Mouse (Mus musculus) induced T-regulatory cell, adult 2 months (primary cell): ENCODE measurements around the gene Pcgf2.
"Not testable (repeated sequence)": the region's sequence is repeated elsewhere in the genome, so short reads cannot be mapped to it uniquely, and the experiment has no call there.

ENCODE experiments used
- DNase-seq: peaks from one replicate; pipeline ENCODE4 v3.0.0-alpha.2; 2012; ENCODE audit warnings: low read depth

Gene Pcgf2

DNA sequence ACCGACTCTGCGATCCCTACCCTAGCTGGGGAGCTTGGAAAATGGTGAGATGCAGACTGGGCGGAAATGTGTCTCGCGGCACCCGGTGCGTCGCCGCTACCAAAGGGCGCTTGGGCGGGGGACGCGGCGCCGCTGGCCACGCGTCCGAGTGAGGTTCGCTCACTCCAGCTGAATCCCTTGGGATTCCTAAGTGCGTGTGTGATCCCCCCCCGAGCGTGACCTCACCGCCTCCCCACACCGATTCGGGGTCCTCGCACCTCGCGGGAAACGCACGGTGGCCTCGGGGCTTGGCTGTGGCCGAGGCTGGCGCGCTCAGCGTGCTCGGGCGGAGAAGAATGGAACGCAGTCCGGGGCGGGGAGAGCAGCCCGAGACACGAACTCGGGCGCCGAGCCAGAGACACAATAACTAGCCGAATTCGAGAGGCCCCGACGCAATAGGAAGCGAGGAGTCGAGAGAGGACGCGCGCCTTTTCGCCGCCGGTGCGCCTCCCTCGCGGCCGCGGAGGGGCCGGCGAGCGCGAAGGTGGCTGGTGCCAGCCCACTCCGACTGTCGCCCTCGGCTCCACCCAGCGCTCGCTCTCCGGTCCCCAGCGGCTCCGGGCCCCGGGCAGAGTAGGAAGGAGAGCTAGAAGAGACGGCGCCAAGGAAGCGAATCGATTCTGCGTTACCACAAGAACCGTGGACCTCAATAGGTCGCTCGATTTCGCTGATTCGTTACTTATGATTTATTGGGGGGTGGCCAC lies at the start of gene Pcgf2:
Gene Pcgf2 (minus strand): TSS at position 495 of the 743 bp plus-strand sequence.
- peak; percentile 80 for DNase-seq

GRCm38 (mm10) chr11:97748496-97748895 lies 48.2 kb upstream of the Pcgf2 start:
- no peak for DNase-seq

DNA sequence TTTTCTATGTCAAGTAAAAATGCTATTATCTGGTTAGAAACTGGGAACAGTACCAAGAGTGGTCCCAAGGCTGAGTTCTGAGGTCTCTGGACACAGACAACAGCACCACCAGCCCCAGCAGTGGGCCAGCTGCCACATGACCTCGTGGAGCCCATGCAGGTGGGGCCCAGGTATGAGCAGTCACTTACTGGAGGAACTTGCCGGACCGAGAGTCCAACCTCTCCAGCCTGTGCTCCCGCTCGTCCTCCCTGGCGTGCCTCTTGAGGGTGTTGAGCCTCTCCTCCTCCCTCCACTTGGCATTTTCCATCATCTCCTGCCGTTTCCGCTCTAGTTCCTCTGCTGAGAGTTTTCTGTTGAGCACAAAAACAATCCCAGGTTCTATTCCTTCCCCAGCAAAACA lies 47.5 kb upstream of the Pcgf2 start:
- no peak for DNase-seq

DNA sequence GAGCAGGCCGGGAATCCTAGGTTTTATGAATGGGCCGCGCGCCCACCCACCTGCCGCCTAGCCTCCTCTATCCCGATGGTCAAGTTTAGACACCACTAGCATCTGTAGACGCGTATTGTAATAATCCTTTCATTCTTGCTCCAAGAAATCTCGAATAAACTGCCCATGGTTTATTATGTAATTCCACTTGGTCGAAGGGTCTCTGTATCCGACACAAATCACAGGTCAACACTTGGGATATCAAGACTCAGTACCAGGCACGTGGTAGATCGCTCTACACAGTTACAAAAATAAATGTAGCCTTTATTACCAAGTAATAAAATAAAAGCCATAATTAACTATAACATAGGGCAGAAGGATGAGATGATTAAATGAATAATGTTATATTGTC lies 45.0 kb upstream of the Pcgf2 start:
- no peak for DNase-seq

- peak; percentile 99 for DNase-seq
These were observed 44.5 kb upstream of the Pcgf2 start for GRCm38 (mm10) chr11:97744718-97745330.

DNA sequence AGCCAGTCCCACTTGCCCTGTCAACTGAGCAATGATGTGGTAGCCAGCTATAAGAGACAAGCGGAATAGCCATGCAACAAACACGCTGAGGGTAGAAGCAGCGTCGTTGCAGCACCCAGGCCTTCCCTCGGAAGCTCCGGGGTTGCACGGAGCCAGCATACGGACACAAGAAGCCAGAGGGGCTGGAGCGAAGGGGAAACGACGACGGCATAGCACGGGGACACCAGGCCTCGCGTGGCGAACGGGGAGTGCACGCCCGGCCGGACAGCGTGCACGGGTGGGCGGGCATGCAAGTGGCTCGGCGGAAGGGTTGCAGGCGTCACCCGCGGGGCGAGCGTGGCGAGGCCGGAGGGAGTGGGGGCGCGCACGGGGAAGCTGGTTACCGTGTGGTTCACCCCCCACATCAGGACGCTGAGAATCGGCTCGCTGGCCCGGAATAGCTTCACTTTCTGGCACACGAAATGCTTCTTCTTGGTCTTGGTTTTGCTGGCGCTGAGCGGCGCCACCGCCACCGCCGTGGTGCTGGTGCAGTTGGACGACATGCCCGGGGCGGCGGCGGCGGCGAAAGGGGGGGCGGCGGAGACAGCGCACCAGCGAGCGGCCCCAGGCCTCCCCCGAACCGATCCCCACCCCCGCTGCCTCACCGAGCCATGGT lies 43.9 kb upstream of the Pcgf2 start, which contains the start of gene Pip4k2b:
Gene Pip4k2b (minus strand): TSS at position 642 of the 655 bp plus-strand sequence.
- no peak for DNase-seq

DNA sequence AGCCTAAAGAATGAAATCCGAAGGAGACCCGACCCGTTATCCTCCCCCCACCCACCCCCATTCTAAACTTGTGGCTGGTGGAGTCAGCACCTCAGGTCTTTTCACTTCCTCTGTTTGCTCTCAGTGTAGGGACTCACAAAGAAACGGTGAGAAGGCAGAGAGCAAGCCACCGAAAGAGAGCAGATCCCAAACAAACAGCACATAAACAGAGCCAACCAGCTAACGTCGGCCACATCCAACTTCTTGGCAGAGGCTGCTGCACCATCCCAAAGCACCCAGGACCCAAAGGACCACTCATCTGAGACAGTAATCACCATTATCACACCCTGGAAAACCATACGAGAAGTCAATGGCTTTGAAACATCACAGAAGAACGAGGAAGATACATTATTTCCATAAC lies 43.1 kb upstream of the Pcgf2 start:
- peak; percentile 49 for DNase-seq

DNA sequence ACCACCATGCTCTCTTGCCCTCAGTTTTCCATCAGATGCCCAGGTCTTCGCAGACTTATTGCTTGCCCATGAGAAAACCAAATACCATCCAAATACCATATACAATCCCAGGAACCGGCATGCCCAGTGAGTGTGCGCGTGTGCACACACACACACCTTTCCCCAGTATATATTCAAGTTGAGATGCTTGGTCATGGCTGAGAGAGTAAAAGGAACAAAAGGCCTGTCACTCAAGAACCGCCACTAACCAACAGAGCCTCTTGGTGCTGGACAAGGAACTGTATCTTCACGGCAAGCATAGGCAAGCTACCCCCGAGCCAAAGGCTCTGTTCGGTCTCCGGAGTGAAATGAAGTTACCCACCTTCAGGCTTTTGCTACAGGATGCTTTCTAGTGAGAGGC lies 42.3 kb upstream of the Pcgf2 start:
- no peak for DNase-seq

DNA sequence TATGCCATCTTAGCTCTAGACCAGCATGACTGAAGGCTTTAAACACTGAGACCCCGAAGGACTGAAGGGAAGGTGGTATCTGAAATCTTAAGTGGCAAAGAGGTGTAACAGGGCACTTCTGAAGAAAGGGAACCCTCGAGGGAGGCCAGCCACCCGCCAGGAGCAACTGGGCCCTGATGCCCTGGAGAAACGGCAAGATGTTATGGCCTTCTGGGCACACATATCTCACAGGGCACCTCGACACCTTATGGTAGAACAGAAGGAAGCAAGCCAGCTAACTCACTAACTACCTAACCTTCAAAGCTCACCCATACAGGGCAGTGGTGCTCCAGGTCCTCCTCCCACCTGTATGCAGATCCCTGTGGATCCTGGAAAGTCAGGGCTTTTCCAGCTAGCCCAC lies 41.9 kb upstream of the Pcgf2 start:
- DNase-seq = no peak

DNA sequence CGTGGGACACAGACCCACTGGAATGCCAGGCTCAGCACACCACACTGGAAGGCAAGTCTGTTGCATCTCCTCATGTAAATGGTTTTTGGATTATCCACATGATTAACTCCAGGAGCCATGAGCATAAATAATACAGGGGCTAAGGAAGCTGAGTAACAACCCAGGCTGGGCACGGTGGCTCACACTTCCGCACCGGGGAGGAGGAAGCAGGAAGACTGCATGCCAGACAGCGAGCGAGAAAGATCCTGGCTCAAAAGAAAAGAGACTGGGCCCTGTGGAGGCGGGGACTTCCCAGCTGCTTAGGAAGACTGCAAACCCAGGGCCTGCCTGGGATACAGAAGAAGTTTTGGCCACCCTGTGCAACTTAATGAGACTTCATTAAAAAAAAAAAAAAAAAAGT lies 39.9 kb upstream of the Pcgf2 start:
- DNase-seq = peak; percentile 55

DNA sequence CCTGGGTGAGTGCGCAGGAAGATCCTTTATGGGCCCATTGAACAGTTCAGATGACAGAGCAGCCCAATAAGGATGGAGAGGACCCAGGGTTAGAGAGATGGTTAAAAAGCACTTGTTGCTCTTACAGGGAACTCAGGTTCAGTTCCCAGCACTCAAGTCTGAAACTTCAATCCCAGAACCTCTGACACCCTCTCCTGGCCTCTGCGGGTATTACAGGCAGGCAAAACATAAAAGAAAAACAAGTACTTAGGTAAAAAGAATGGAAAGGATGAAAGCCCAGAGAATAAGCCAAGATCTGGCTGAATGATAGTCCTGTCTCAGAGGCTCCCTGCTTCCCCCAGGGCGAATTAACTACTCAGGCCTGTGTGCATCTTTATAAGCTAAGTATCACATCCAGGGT lies 38.9 kb upstream of the Pcgf2 start:
- peak; percentile 68 for DNase-seq

GRCm38 (mm10) chr11:97738703-97739102 lies 38.4 kb upstream of the Pcgf2 start:
- DNase-seq = peak; percentile 74

- no peak for DNase-seq
These were observed 37.3 kb upstream of the Pcgf2 start for GRCm38 (mm10) chr11:97737600-97737999.

GRCm38 (mm10) chr11:97736645-97737044 lies 36.3 kb upstream of the Pcgf2 start:
- DNase-seq = no peak

- DNase-seq = not testable (repeated sequence)
These were observed 34.5 kb upstream of the Pcgf2 start for GRCm38 (mm10) chr11:97734810-97735209.

DNA sequence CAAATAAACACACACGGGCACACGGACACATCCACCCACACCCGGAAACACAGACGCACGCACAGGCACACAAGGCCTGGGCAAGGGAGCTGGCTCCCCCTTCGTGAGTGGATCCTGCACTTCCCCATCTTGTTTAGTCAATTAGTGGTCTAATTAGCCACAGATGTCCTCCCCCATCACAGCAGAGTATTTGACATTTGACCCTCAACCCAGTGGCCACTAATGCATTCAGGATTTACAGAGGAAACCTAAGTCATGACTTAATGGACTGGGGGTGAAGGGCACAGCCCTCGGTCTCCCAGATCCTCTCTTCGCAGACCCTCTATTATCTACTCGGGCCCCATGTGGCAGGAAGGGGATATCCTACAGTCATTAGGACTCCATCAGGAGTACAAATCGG lies 33.4 kb upstream of the Pcgf2 start:
- no peak for DNase-seq

- DNase-seq = no peak
These were observed 28.4 kb upstream of the Pcgf2 start for GRCm38 (mm10) chr11:97728730-97729129.

GRCm38 (mm10) chr11:97728311-97728710 lies 28.0 kb upstream of the Pcgf2 start:
- DNase-seq = peak; percentile 87

DNA sequence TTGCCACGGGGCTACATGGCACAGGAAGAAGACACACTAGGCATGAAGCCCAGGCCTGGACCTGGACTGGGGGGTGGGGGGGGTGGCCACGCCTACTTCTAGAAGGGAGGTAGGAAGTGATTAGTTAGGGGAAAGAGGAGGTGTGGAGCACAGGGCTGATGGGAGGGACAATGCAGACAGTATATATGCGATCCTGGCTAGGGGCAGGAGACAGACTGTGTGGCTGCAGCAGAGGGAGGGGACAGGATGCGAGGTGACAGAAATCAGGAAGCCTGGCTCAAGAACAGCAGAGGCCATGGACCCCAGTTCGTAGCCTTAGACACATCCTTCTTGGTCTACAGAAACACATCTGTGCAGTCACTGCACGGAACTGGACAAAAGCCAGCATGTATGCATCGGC lies 23.4 kb upstream of the Pcgf2 start:
- DNase-seq = no peak

- DNase-seq = no peak
These were observed 21.0 kb upstream of the Pcgf2 start for GRCm38 (mm10) chr11:97721338-97721737.

GRCm38 (mm10) chr11:97719041-97719440 lies 18.7 kb upstream of the Pcgf2 start:
- DNase-seq = peak; percentile 80

- peak; percentile 59 for DNase-seq
These were observed 18.1 kb upstream of the Pcgf2 start for GRCm38 (mm10) chr11:97718281-97718860.
